Mouse (Mus musculus) cerebellum, adult 18-20 months (tissue): Measurements from ENCODE around the gene Rabgap1.
"Not testable (repeated sequence)": the region's sequence is repeated elsewhere in the genome, so short reads cannot be mapped to it uniquely, and the experiment has no call there.

Experiments
- DNase-seq, 2 experiments: peaks; one replicate each; pipeline ENCODE4 v3.0.0; 2021

Rabgap1 gene

DNA sequence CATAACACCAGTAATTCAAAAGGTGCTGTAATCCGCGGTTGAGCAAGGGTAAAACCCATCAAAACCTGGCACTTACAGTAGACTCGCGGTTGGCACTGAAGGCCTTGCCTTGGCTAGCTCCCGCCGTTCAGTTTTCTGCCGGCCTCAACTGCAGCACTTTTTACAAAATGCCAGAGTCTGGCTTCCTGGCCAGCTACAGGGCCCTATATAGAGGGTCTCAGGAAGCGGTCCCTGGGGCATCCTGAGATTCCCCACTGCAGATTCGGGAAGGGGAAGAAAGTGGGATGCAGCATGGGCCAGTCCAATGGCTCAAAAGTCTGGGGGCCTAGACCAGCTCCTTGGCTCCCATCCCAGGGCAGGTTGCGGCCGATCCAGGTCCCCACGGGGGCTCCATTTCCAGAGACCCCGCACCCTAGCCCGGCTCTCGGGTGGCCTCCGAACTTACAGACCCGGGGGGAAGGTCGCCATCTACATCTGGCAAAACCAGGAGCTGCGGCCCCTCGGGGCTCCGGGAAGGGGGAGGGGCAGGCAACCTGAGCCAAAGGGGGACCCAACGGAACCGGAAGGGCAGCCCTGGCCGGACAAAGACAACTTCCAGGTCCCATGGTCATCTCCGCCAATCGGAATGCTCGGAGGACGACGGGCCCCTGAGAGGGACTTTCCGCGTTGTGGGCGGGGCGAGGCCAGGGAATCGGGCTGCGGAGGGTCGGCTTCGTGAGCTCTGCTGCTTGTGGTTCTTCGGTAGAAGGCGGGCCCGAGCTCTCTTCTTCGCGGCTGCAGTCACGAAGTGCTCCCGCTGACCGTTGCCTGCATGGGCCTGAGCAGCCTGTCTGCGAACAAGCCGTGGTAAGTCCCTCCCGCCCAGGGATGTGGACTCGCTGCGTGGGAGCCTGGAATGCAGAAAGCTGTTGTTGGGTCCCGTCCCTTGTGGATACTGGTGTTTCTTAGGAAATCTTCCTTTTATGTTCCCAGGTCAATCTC, at the start of gene Rabgap1, which contains the start of the genes Zbtb26 and Zbtb6:
Gene Rabgap1, plus strand, starts transcription at position 669 of the 981 bp plus-strand sequence.
Gene Zbtb26, minus strand, starts transcription at position 525 of the 981 bp plus-strand sequence.
Gene Zbtb6, minus strand, starts transcription at position 561 of the 981 bp plus-strand sequence.
- peak; percentile 96 for DNase-seq

DNA sequence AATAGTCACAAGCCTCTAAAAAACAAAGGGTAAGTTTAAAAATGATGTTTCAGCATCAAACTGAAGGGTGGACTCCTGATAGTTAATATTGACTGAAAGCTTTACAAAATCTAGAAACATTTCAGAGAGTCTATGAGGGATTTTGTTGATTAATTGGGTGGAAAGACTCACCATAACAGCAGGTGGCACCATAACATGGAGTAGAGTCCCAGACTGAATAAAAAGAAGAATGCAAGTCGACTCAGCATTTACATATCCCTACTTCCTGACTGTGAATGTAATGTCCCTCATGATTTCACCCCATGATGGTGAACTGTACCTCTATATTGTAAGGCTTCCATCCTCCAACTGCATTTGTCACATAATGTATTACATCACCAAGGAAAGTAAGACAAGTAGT, 47.5 kb upstream of the Rabgap1 start:
- no peak for DNase-seq

DNA sequence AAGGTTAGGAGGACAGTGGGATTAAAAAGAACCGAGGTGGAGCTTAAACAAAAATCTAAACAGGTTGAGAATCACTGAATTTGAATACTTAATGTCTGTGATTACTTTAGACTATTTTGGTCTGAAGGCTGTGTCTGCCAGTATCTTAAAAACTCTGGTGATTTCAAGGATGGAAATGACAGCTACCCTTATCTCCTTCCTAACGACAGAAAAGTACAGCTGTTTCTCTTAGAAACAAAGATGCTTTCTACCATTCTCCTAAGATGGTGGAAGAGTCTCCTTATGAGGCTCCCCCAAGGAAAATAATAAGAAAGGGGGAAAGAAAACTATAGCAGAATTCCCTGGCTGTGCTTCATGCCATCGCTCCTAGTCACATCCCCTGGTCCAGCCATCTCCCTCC, 21.2 kb upstream of the Rabgap1 start:
- DNase-seq = no peak

DNA sequence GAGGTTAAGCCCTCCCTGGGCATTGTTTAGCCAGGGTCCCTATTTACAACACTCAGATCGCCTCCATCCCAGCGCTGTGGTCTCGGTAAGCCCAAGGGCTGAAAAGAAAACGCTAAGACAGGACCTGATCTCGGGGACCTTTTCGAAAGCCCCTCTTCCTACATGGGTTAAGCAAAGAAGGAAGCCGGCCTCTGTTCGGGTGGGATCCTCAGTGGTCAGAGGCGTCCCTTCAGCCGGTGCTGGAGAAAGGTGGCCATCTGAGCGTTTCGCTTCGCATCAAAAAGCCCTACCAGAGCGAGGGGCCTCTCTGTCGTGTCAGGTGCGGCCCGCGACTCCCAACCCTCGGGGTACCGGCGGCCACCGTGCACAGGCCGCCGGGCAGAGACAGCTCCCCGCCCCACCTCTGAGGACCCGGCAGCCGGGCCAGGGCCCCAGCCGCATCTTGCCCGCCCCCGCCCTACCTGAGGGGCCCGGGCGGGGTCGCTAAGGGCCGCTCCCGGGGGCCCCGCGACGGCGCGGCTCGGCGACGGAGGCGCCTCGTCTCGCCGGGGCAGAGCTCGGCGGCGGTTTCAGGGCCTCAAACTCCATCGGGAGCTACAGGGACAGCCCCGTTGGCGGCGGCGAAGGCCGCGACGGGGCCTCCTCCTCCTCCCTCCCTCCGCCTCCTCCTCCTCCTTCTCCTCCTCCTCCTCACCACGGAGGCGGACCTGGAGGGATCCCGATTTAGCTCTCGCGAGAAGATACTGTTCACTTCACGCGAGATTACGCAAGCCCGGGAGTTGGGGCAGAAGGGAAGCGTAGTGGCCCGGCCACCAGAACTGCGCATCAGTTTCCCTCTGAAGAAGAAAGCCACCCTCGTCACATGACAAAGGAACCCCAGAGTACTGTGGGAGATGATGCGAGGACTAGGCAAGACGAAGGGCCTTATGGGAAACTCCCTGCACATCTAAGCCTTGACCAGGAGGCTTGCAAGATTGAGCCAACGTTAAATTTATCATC, 20.5 kb upstream of the Rabgap1 start, which contains the start of gene Rc3h2:
Gene Rc3h2, minus strand, starts transcription at position 598 of the 999 bp plus-strand sequence.
- peak; percentile 91 to 97 for DNase-seq

DNA sequence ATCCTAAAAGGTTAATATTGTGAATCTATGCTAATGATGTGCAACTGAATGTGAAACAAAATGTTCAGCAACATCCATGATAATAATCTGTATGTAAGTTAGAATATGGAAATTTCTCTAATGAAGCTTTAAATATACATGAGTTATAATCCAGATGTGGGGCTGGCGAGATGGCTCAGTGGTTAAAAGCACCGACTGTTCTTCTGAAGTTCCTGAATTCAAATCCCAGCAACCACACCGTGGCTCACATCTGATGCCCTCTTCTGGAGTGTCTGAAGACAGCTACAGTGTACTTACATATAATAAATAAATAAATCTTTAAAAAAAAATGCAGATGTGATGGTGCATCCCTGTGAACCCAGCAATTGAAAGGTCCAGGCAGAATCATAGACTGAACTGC, 19.4 kb upstream of the Rabgap1 start:
- no peak for DNase-seq

DNA sequence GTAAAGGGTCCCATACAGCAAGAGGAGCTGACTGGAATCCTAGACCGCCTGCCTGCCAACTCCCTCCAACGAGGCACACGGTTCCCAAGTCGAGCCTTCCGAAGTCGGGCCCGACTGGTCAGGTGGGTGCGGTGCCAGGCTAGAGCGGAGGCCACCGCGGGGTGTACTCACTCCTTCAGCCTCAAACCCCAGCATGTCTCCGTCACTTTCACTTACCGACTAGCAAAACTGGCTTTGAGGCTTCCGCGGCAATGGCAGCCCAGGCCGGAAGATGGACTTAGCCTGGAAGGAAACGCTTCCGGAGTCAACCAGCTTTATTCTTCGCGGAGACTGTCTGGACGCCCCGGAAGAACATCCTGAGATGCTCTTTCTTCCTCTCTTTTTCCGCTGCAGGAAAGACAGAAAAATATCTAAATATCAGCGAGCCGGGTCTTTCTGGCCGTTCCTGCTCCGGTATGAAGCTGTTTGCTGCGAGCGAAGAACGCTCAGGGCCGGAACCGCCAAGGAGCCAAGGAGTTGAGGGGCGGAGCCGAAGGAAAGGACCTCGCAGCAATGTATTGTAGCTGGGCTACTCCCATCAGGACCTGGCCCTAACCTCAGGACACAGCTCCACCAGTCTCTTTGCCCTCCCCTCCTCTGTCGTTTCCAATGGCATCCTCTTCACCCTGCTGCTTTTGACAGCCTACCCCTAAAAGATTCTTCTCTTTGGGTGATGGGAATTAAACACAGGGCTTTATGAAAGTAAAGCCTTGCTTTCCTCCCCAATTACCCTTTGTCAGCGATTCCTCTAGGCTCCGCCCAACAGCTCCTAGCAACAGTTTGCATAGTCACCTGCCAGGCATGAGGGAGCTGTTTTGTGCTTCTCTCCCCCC, 12.2 kb upstream of the Rabgap1 start:
- DNase-seq = peak; percentile 82 to 89

DNA sequence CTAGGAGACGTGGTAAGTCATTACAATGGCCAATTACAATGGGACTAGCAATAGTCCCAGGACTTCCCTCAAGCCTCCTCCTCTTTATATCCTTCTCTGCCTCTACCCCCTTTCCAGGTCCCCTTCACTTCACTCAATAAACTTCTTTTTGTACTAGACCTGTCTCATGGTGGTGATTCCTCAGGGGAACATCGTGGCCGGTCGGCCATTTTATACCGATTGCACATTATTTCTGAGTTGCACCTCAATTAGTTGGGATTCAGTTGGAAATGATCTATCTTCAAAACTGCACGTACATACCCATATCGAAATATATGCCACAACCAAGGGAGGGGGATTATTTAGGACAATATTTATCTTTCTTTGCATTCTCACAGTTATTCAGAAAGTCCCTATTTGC, 11.5 kb upstream of the Rabgap1 start:
- DNase-seq = no peak

DNA sequence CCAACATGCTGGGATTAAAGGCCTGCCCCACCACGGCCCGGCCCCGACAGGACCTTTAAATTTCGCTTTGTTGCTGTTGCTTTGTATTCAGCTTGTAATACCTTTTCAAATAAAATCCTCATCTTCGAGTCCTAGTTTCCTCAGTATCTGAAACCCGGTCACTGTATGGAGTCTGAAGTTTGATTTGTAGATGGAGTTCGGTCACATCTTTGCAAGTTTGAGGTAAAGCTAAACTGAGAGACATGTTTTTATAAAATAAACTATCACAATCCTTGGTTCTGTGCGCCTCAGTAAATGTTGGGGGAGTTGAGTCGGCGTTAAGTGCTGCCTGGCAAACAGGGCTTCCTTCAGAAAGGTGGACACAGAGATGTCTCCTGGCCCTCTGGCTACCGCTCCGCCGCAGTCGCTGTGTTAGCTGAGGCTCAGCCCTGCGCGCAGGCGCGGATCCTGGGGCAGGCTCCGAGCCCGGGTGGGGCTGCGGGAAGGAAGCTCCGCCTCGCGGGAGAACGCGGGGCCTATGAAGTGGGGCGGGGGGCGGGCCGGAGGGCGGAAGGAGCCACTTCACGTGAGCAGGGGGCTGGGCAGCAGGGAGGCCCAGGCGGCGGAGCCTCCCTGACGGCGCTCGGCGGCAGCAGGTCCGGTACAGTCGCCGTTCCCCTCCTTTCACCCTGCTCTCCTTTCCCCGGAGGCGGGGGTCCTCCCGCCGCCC, 8.7 kb downstream of the Rabgap1 start:
- peak; percentile 95 to 97 for DNase-seq

DNA sequence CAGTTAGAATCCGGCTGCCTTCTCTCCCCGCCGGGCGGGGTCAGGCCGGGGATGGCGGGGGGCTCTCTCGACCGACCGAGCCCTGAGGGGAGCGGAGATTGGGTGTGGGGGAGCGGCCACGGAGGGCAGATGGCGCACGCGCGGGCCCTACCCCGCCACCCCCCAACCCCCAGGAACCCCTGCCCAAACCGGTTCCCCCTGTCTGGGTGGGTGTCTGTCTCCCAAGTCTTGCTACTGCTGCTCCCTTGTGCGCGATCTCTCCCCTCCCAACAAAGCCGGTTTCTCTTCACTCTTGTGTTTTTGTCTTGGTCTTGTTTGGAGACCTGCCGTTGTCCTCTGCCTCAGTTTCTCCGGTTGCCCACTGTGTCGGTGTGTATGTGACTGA, 9.3 kb downstream of the Rabgap1 start:
- no peak for DNase-seq

DNA sequence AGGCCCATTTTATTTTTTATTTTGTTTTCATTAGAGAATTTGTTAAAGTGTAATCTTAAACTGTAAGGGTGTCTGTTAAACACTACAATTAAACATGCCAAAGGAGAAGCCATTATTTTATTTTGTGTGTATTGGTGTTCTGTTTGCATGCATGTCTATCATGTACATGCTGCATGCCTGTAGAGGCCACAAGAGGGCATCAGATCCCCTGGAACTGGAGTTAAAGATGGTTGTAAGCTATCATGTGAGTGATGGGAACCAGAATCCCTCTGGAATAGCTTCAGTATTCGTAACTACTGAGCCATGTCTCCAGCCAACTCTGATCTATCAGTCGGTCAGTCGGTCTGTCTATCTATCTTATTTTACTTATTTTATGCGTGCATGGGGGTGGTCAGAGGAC, 17.6 kb downstream of the Rabgap1 start:
- no peak for DNase-seq

DNA sequence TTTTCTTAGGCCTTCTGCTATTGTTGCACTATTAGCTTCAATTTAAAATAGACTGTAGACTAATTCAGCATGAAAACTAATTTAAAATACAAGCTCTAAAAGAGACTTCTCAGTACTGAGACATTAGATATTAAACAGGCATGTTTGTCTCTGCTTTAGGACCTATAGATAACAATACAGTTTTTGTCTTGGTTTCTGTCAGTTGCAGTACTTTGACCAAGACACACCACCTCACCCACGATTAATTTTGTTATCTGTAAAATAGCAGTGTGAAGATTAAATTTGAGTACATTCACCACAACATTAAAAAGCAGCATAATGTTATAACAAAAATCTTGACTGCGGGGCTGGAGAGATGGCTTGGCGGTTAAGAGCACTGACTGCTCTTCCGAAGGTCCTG, 23.2 kb downstream of the Rabgap1 start:
- DNase-seq = no peak

DNA sequence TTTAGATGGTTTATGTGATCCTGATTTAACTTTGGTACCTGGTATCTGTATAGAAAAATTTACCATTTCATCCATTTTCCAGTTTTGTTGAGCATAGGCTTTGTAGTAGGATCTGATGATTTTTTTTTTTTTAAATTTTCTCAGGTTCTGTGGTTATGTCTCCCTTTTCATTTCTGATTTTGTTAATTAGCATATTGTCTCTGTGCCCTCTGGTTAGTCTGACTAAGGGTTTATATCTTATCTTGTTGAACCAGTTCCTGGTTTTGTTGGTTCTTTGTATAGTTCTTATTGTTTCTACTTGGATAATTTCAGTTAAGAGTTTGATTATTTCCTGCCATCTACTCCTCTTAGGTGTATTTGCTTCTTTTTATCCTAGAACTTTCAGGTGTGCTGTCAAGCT, 36.5 kb downstream of the Rabgap1 start:
- DNase-seq = no peak

DNA sequence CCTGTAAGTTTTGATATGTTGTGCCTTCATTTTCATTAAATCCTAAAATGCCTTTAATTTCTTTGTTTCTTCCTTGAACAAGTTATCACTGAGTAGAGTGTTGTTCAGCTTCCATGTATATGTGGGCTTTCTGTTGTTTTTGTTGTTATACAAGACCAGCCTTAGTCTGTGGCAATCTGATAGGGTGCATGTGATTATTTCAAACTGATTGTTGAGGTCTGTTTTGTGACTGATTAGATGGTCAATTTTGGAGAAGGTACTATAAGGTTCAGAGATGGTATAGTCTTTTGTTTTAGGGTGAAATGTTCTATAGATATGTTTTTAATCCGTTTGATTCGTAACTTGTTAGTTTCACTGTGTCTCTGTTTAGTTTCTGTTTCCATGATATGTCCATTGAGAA, 37.0 kb downstream of the Rabgap1 start:
- no peak for DNase-seq

DNA sequence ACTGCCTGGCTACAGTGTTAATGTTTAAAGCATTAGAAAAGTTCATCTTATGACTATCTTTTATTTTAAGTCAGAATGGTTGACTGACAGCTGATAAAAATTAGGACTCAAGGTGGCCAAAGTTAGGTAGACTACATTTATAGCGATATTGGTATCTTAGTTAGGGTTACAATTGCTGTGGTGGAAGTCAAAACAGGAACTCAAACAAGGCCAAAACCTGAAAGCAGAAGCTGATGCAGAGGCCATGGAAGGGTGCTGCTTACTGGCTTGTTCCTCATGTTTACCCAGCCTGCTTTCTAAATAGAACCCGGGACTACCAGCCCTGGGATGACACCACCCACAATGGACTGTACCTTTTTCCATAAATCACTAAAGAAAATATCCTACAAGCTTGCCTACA, 41.1 kb downstream of the Rabgap1 start:
- DNase-seq = no peak

DNA sequence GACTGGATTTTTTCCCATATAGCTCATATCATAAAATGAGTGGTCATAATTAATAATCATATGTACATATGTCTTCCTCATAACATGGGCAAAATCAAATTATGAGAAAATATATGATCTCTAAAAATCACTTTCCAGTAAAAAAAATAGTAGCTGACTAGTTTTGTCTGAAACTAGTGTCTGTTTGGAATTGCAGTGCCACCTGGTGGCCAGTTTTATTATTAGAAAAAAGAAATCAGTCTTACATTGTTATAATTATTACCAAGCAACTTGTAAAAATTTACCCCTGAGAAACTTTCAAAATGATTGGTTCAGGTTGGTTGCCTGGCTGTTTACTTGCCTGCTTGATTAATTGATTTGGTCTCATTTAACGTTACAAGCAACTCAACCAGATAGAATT, 42.3 kb downstream of the Rabgap1 start:
- DNase-seq = peak; percentile 15 to 43

DNA sequence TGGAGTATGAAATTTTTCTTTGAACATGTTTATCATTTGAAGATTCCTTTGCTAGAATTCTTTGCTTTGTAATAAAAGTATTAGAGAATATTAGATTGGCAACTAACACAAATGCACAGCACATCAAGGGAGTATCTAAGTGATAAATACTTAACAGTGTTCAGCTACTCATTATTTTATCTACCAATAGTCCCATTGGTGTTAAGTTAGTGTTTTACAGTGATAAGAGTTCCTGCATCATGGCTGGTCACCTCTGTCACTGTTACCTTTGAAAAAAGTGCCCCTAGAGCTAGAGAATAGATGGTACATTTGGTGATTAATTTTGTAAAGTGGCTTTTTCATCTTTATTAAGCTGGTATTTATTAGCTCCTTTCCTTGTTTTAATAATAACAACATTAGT, 43.3 kb downstream of the Rabgap1 start:
- no peak for DNase-seq

DNA sequence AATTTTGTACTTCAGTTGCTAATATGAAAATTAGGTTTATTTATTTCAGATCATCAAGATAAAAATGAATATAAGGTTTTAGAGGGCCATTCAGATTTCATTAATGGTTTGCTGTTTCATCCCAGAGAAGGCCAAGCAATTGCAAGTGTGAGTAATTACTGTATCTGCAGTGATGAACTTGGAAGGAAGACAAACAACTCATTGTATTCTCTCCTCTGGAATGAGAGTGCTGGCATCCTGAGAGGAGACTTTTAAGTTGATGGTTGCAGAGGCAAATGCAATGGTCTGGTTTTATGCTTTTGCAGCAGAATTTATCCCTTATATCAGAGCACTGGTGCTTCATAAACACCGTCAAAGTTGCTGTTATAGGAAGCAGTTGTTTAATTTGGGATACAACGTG, 45.9 kb downstream of the Rabgap1 start:
- no peak for DNase-seq

DNA sequence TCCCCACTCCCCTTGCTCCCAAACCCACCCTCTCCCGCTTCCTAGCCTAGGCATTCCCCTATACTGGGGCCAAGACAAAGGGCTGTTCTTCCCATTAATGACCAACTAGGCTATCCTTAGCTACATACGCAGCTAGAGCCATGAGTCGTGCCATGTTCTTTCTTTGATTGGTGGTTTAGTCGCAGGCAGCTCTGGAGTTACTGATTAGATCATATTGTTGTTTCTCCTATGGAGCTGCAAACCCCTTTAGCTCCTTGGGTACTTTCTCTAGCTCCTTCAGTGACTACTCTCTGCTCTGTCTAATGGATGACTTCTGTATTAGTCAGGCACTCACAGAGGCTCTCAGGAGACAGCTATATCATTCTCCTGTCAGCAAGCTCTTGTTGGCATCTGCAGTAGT, 54.2 kb downstream of the Rabgap1 start:
- DNase-seq = no peak

DNA sequence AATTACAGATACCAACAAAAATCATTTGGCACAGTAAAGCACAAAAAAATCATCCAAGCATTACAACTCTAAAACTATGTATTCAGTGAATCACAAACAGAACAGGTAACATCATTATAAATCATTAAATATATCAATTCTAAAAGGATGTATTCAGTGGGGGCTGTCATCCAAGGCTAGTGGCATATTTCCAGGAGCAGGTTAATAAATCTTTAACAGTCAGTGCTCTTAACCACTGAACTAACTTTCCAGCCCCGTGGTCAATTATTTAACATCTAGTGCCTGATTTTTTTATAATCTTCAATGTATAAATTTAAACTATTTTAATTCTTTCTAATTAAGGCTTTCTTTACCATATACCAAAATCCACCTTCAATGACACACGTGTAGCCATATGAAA, 62.8 kb downstream of the Rabgap1 start:
- not testable (repeated sequence) for DNase-seq

DNA sequence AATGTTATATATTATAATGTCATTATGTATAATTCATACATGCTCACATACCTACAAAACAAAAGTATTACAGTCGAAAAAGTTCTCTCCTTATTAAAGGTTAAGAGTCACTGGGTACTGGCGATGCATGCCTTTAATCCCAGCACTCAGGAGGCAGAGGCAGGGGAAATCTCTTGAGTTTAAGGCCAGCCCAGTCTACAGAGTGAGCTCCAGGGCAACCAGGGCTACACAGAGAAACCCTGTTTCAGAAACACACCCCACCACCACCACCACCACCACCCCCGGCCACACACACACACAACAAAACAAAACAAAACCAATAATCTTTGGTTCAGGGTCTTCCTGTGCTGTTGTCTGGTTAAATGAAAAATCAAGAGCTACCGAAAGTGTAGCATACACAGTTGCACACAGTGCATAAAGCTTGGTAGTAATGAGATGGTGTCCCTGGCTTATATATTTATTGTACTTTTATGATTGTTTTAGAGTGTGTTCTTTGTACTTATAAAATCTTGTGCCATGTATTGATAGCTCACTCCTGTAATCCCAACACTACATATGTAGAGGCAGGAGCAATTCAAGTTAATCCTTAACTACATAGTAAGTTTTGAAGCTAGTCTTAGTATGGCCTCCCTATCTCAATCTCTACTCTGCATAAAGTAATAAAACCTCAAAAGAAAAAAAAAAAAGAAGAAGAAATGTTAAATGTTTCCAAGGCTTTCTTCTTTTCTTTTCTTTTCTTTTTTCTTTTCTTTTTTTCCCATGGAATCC, 68.2 kb downstream of the Rabgap1 start:
- DNase-seq = no peak
